Mouse (Mus musculus): ENCODE data around the gene Sv2a. TPM values are rescaled to one million over a fixed set of nuclear protein-coding genes. Genes with fewer than 3 reads are reported as not detected.
"Not testable (repeated sequence)": the region's sequence is repeated elsewhere in the genome, so short reads cannot be mapped to it uniquely, and the experiment has no call there.

The Sv2a gene
- total and polyA plus RNA-seq, 2 experiments from 2014 or later, result 136 to 151 TPM

- H3K27me3 ChIP-seq (ENCODE audit: insufficient read depth, low read length), result no peaks in the 10 kb centered on the region
- peaks cover 38% of the 10 kb centered on the region; the same call in 1 of the 2 replicates for H3K36me3 ChIP-seq (ENCODE audit: insufficient read depth, low read length)
- no peak for TF ChIP-seq CTCF (IDR thresholded peaks at IDR 0.05; ENCODE audit: low read depth)
- no peaks in the 10 kb centered on the region for H3K9me3 ChIP-seq (ENCODE audit: low read length)
- DNase-seq (ENCODE audit: low spot score), result no peak
- 67% methylated on average over 12 of the region's 12 CpGs for WGBS
- ATAC-seq, result no peak
- H3K4me3 ChIP-seq (ENCODE audit: low read length), result no peak overlapping the region
- 0 out of 2 replicates have a peak, but pooled peaks cover 8% of the 10 kb centered on the region for H3K4me1 ChIP-seq (ENCODE audit: insufficient read depth, low read length)
- H3K4me2 ChIP-seq (ENCODE audit: low read depth, low read length), result no peak overlapping the region
- no peak overlapping the region for H3K27ac ChIP-seq
- H3K9ac ChIP-seq (replicated peaks; ENCODE audit: low read length), result no peak overlapping the region
Observed at GRCm38 (mm10) chr3:96192977-96193376, 12.0 kb downstream of the Sv2a start.

DNA sequence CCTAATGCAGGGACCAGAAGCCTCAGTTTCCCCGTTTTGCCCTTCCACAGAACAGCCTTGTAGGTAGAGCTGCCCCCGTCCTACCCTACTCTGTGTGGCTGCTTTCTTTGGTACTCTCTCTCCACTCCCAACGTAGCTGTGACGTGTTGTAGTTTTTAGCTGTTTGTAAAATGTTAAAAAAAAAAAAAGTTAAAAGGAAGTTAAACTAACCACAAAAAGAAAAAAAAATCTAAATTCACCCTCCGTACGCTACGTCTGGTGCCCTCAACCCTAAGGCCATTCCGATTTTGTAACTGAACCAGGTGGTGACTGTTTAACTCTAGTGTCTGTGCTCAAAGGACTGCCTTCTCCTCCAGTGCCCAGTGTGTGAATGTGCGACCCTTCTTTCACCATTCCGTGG lies 14.0 kb downstream of the Sv2a start:
- TF ChIP-seq CTCF (IDR thresholded peaks at IDR 0.05; ENCODE audit: low read depth), result no peak
- 0 out of 2 replicates have a peak, but pooled peaks cover 8% of the 10 kb centered on the region for H3K4me1 ChIP-seq (ENCODE audit: insufficient read depth, low read length)
- H3K9ac ChIP-seq (replicated peaks; ENCODE audit: low read length), result no peak overlapping the region
- H3K9me3 ChIP-seq (ENCODE audit: low read length), result no peaks in the 10 kb centered on the region
- DNase-seq (ENCODE audit: low spot score) (no peak), ATAC-seq (no peak)
- H3K4me2 ChIP-seq (ENCODE audit: low read depth, low read length), result no peak overlapping the region
- H3K4me3 ChIP-seq (ENCODE audit: low read length), result no peak overlapping the region
- H3K27ac ChIP-seq, result no peak overlapping the region
- peaks cover 29% of the 10 kb centered on the region; the same call in 1 of the 2 replicates for H3K36me3 ChIP-seq (ENCODE audit: insufficient read depth, low read length)
- 89% methylated on average over 10 of the region's 10 CpGs for WGBS
- no peaks in the 10 kb centered on the region for H3K27me3 ChIP-seq (ENCODE audit: insufficient read depth, low read length)

GRCm38 (mm10) chr3:96195616-96196313 lies 14.8 kb downstream of the Sv2a start:
- DNase-seq (ENCODE audit: low spot score) (no peak), ATAC-seq (no peak)
- H3K4me3 ChIP-seq (ENCODE audit: low read length), result no peak overlapping the region
- whole genome bisulfite sequencing, result 93% methylated on average over 11 of the region's 11 CpGs
- no peak overlapping the region for H3K27ac ChIP-seq
- H3K9me3 ChIP-seq (ENCODE audit: low read length), result no peaks in the 10 kb centered on the region
- peak overlapping the region; percentile 66; the same call in 1 of the 2 replicates for H3K4me2 ChIP-seq (ENCODE audit: low read depth, low read length)
- H3K4me1 ChIP-seq (ENCODE audit: insufficient read depth, low read length), result 0 out of 2 replicates have a peak, but pooled peaks cover 8% of the 10 kb centered on the region
- no peak overlapping the region for H3K9ac ChIP-seq (replicated peaks; ENCODE audit: low read length)
- no peaks in the 10 kb centered on the region for H3K27me3 ChIP-seq (ENCODE audit: insufficient read depth, low read length)
- TF ChIP-seq CTCF (IDR thresholded peaks at IDR 0.05; ENCODE audit: low read depth), result peak; percentile 34; the same call in 1 of the 2 replicates
- H3K36me3 ChIP-seq (ENCODE audit: insufficient read depth, low read length), result peaks cover 22% of the 10 kb centered on the region; the same call in 1 of the 2 replicates

- H3K4me1 ChIP-seq (ENCODE audit: insufficient read depth, low read length), result 0 out of 2 replicates have a peak, but pooled peaks cover 8% of the 10 kb centered on the region
- H3K27ac ChIP-seq, result peak overlapping the region; percentile 97
- no peaks in the 10 kb centered on the region for H3K9me3 ChIP-seq (ENCODE audit: low read length)
- peak; percentile 14; the same call in 1 of the 2 replicates for ATAC-seq
- H3K36me3 ChIP-seq (ENCODE audit: insufficient read depth, low read length), result peaks cover 14% of the 10 kb centered on the region; the same call in 1 of the 2 replicates
- no peak for DNase-seq (ENCODE audit: low spot score)
- peak overlapping the region; percentile 66 for H3K4me2 ChIP-seq (ENCODE audit: low read depth, low read length)
- peak overlapping the region; percentile 55 for H3K4me3 ChIP-seq (ENCODE audit: low read length)
- WGBS, result 20% methylated on average over 27 of the region's 27 CpGs
- H3K9ac ChIP-seq (replicated peaks; ENCODE audit: low read length), result peak overlapping the region; percentile 73
- no peaks in the 10 kb centered on the region for H3K27me3 ChIP-seq (ENCODE audit: insufficient read depth, low read length)
- TF ChIP-seq CTCF (IDR thresholded peaks at IDR 0.05; ENCODE audit: low read depth), result no peak
Observed at GRCm38 (mm10) chr3:96196437-96197128, 15.6 kb downstream of the Sv2a start.

GRCm38 (mm10) chr3:96197129-96197749 lies 16.3 kb downstream of the Sv2a start:
- under 1% methylated on average over 50 of the region's 50 CpGs for WGBS
- ATAC-seq (peak; percentile 93), DNase-seq (ENCODE audit: low spot score) (peak; percentile 96)
- 0 out of 2 replicates have a peak, but pooled peaks cover 8% of the 10 kb centered on the region for H3K4me1 ChIP-seq (ENCODE audit: insufficient read depth, low read length)
- no peaks in the 10 kb centered on the region for H3K9me3 ChIP-seq (ENCODE audit: low read length)
- peak overlapping the region; percentile 55 for H3K4me3 ChIP-seq (ENCODE audit: low read length)
- H3K36me3 ChIP-seq (ENCODE audit: insufficient read depth, low read length), result peaks cover 14% of the 10 kb centered on the region; the same call in 1 of the 2 replicates
- peak overlapping the region; percentile 66 for H3K4me2 ChIP-seq (ENCODE audit: low read depth, low read length)
- H3K27me3 ChIP-seq (ENCODE audit: insufficient read depth, low read length), result no peaks in the 10 kb centered on the region
- H3K9ac ChIP-seq (replicated peaks; ENCODE audit: low read length), result peak overlapping the region; percentile 73
- H3K27ac ChIP-seq, result peak overlapping the region; percentile 97
- peak; percentile 55 for TF ChIP-seq CTCF (IDR thresholded peaks at IDR 0.05; ENCODE audit: low read depth)

- peak overlapping the region; percentile 22; the same call in 1 of the 2 replicates for H3K27ac ChIP-seq
- peak; percentile 29 for DNase-seq (ENCODE audit: low spot score)
- H3K9ac ChIP-seq (replicated peaks; ENCODE audit: low read length), result peak overlapping the region; percentile 73; the same call in 1 of the 2 replicates
- peaks cover 8% of the 10 kb centered on the region; the same call in 1 of the 2 replicates for H3K36me3 ChIP-seq (ENCODE audit: insufficient read depth, low read length)
- no peak for TF ChIP-seq CTCF (IDR thresholded peaks at IDR 0.05; ENCODE audit: low read depth)
- H3K27me3 ChIP-seq (ENCODE audit: insufficient read depth, low read length), result no peaks in the 10 kb centered on the region
- peak; percentile 50; the same call in 1 of the 2 replicates for ATAC-seq
- WGBS, result 14% methylated on average over 6 of the region's 6 CpGs
- H3K4me1 ChIP-seq (ENCODE audit: insufficient read depth, low read length), result 0 out of 2 replicates have a peak, but pooled peaks cover 8% of the 10 kb centered on the region
- H3K4me3 ChIP-seq (ENCODE audit: low read length), result peak overlapping the region; percentile 55
- peak overlapping the region; percentile 66 for H3K4me2 ChIP-seq (ENCODE audit: low read depth, low read length)
- no peaks in the 10 kb centered on the region for H3K9me3 ChIP-seq (ENCODE audit: low read length)
Observed at GRCm38 (mm10) chr3:96198181-96198580, 17.2 kb downstream of the Sv2a start.

GRCm38 (mm10) chr3:96198601-96199251 lies 17.8 kb downstream of the Sv2a start:
- not testable (repeated sequence) for H3K36me3 ChIP-seq (ENCODE audit: insufficient read depth, low read length); ATAC-seq; H3K9me3 ChIP-seq (ENCODE audit: low read length); H3K9ac ChIP-seq (replicated peaks; ENCODE audit: low read length); H3K27ac ChIP-seq; H3K27me3 ChIP-seq (ENCODE audit: insufficient read depth, low read length); DNase-seq (ENCODE audit: low spot score); H3K4me3 ChIP-seq (ENCODE audit: low read length); H3K4me2 ChIP-seq (ENCODE audit: low read depth, low read length); H3K4me1 ChIP-seq (ENCODE audit: insufficient read depth, low read length)
- 41% methylated on average over 6 of the region's 8 CpGs for WGBS

Data from hindbrain, postnatal 0 days (tissue).